Mouse (Mus musculus) brain, embryonic 14.5 days (tissue): ENCODE results near the gene Plcg1.

Experiments
- CTCF ChIP-seq: fragments of 200-500 bp; IDR thresholded peaks from 2 replicates; pipeline ENCODE4 v1.5.1; 2012; ENCODE audit warnings: inconsistent platforms, mild to moderate bottlenecking, moderate library complexity, borderline replicate concordance; ENCODE audit not compliant: insufficient read depth, insufficient read length; ENCODE audit errors: extremely low read depth
- POLR2A ChIP-seq: fragments of 200-500 bp; IDR thresholded peaks from 2 replicates; pipeline ENCODE4 v1.6.1; 2012; ENCODE audit warnings: mild to moderate bottlenecking, inconsistent platforms, borderline replicate concordance; ENCODE audit not compliant: poor library complexity, insufficient read depth, insufficient read length, severe bottlenecking; ENCODE audit errors: extremely low read depth

- TF ChIP-seq CTCF: no peak
- no peak for TF ChIP-seq POLR2A
Measured at GRCm38 (mm10) chr2:160763816-160764215, 32.7 kb downstream of the Plcg1 start.
